Mouse (Mus musculus): ENCODE data around the gene Prr5l. TPM values are rescaled to one million over a fixed set of nuclear protein-coding genes. Genes with fewer than 3 reads are reported as not detected.

The Prr5l gene
- polyA plus RNA-seq, 1 experiment from 2014 or later = 15.5 TPM

DNA sequence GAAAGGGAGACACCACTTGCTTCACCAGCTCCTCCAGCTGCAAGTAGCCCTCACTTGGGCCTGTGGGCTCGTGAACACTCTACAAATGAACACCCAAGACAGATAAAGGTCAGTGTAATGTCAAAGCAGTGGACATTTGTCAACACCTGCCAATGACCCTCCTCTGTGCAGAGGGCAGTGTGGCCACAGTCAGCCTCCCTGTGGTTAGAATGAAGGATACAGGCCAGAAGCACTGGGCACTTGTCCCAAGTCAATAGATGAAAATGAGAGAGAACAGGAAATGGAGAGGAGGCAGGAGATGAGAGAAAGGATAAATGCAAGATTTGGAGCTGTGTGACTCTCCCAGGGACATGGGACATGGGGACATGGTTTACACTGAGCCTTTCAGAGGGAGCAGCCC is 153.4 kb downstream of the Prr5l start:
- no peak overlapping the region for H3K9ac ChIP-seq (replicated peaks)
- 0 out of 2 replicates have a peak, but pooled peaks cover 19% of the 10 kb centered on the region for H3K36me3 ChIP-seq
- H3K4me2 ChIP-seq (replicated peaks) = no peak overlapping the region
- H3K4me3 ChIP-seq = no peak overlapping the region
- WGBS = 79% methylated on average over 1 of the region's 1 CpGs
- H3K4me1 ChIP-seq = 0 out of 2 replicates have a peak, but pooled peaks cover under 1% of the 10 kb centered on the region
- H3K27me3 ChIP-seq = no peaks in the 10 kb centered on the region
- no peaks in the 10 kb centered on the region for H3K9me3 ChIP-seq
- no peak overlapping the region for H3K27ac ChIP-seq (replicated peaks)
- no peak for ATAC-seq (ENCODE audit: low FRiP score, low read depth)

DNA sequence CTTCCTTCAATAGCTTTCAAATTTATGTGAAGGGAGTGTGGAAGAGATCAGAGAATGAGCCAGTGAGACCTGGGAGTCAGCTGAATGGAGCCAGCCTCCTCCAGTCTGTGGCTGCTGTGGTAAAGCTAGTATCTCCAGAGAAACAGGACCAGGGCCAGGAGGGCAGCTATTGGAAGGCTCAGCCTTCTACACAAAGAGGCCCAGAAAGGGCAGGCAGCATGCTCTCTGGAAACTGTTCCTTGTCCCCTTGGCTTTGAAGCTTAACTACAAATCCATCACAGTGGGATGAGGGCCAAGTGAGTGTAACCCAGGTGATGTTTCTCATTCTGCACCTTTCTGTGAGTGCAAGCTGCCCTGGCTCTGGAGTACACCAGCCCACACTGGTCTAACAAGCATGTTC is 155.0 kb downstream of the Prr5l start:
- no peak for ATAC-seq (ENCODE audit: low FRiP score, low read depth)
- Histone ChIP-seq H3K4me3 (no peak overlapping the region), H3K36me3 (0 out of 2 replicates have a peak, but pooled peaks cover 11% of the 10 kb centered on the region), H3K27ac (replicated peaks) (no peak overlapping the region), H3K9ac (replicated peaks) (no peak overlapping the region), H3K4me2 (replicated peaks) (no peak overlapping the region), H3K9me3 (no peaks in the 10 kb centered on the region), H3K4me1 (peaks cover 18% of the 10 kb centered on the region), H3K27me3 (no peaks in the 10 kb centered on the region)

DNA sequence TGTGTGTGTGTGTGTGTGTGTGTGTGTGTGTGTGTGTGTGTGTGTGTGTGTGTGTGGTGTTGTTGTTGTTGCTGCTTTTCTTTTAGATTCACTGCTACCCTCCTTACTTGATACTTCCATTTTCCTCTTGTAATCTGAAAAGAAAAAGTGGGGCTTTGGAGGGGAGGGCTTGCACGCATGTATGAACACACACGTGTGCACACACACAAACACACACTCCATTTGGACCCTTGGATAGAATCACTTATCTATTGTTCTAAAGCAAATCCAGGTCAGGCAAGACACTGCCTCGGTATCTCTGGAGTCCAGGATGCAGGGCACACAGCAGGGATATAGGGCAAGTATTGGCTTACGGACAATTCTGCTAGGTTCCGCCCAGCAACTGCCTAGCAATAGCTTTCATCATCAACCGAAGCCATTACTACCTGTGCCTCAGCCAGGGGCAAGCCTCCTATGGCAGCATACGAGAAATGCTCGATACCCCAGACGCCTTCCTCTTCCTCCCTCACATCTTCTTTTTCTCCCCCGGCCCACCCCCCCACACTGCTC is 159.4 kb downstream of the Prr5l start:
- Histone ChIP-seq H3K4me2 (replicated peaks) (peak overlapping the region; percentile 23), H3K27me3 (no peaks in the 10 kb centered on the region), H3K4me1 (peaks cover 26% of the 10 kb centered on the region), H3K9me3 (no peaks in the 10 kb centered on the region), H3K4me3 (no peak overlapping the region), H3K9ac (replicated peaks) (0 out of 2 replicates have a peak overlapping the region, but pooled peaks have one; percentile 11), H3K36me3 (0 out of 2 replicates have a peak, but pooled peaks cover 6% of the 10 kb centered on the region), H3K27ac (replicated peaks) (peak overlapping the region; percentile 92)
- ATAC-seq (ENCODE audit: low FRiP score, low read depth) = peak; percentile 34
- 31% methylated on average over 10 of the region's 10 CpGs for WGBS

DNA sequence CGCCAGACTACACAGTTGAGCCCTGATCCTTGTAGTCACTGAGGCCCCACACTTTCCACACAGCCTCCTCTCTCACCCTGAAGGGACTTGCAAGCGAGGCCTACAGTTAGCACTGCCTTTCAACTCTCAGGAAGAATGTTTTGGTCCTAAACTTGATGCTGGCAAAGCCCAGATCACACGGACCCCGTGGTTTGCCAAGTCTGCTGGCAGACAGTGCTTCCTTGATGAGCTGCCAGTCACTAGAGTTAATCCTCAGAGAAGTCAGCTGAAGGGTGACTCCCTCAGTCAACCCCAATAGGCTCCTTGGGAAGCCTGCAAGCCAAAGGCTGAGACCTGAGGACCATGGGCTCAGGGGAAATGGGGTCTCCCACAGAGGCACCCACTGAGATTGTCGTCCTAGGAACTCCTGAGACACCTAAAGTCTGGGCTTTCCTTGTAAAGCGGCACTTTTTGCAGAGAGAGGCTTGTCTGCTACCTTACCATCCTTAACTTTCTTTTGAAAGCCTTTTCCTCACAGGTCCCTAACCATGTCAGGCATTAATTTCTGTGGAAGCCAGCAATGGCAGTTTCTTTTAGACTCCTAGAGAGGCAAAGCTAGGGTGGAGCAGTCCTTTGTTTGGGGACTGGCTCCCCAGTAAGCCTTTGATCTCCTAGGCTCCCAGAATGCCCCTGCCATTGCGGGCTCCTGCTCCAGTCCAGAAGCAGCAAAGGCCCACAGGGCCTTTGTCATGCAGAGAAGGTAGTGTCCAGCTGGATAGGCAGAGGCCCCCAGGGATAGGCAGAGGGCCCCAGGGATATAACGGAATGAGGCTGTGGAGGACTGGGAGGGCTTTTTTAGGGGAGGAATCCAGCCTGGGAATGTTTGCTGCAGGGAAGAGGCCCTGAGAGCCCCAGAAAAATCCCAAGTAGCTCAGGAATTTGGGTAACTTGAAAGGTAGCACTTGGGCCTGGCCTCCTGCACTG is 160.2 kb downstream of the Prr5l start:
- H3K9ac ChIP-seq (replicated peaks) = peak overlapping the region; percentile 11; the same call in 1 of the 2 replicates
- no peaks in the 10 kb centered on the region for H3K27me3 ChIP-seq
- 17% methylated on average over 8 of the region's 8 CpGs for WGBS
- H3K27ac ChIP-seq (replicated peaks) = peak overlapping the region; percentile 92
- no peak overlapping the region for H3K4me3 ChIP-seq
- peak overlapping the region; percentile 23 for H3K4me2 ChIP-seq (replicated peaks)
- peak; percentile 92 for ATAC-seq (ENCODE audit: low FRiP score, low read depth)
- H3K36me3 ChIP-seq = 0 out of 2 replicates have a peak, but pooled peaks cover under 1% of the 10 kb centered on the region
- H3K9me3 ChIP-seq = no peaks in the 10 kb centered on the region
- peaks cover 26% of the 10 kb centered on the region for H3K4me1 ChIP-seq

DNA sequence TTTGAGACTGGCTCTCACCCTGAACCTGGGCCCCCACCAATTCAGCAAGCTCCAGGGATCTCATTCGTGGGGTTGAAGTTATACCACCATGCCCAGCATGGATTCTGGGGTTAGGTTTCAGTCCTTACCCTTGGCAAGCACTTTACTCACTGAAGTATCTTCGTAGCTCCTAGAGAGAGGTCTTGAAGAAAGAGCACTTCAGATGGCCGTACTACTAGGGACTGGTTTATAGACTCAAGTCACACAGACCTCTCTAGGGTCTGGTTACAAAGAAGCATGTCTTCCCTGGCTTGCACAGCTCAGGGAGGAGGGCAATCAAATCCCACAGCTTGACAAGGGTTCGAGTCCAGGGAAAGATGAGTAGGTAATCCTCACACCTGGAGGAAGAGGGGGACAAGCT is 161.0 kb downstream of the Prr5l start:
- Histone ChIP-seq H3K9me3 (no peaks in the 10 kb centered on the region), H3K4me1 (peaks cover 26% of the 10 kb centered on the region), H3K27ac (replicated peaks) (peak overlapping the region; percentile 92), H3K36me3 (0 out of 2 replicates have a peak, but pooled peaks cover 7% of the 10 kb centered on the region), H3K9ac (replicated peaks) (no peak overlapping the region), H3K4me3 (no peak overlapping the region), H3K27me3 (no peaks in the 10 kb centered on the region), H3K4me2 (replicated peaks) (no peak overlapping the region)
- 83% methylated on average over 4 of the region's 4 CpGs for WGBS
- no peak for ATAC-seq (ENCODE audit: low FRiP score, low read depth)

DNA sequence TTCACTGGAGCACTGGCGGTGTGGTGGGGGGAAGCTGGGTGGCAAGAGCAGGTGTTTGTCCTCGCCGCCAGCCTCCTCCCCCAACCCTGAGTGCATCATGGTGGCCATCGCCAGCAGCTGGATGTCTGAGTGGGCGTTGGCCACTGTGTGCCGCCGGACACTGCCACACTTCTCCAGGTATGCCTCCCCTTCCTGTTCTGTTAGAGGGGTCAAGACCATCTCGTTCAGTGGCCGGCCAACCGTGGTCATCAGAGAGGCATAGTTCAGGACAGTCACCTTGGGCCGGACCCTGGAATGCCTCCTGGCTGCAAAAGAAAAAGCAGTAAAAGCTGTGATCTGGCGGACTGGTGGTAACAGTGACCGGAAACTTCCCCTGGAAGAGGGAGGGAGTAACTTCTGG is 165.7 kb downstream of the Prr5l start:
- Histone ChIP-seq H3K9ac (replicated peaks) (no peak overlapping the region), H3K27ac (replicated peaks) (no peak overlapping the region), H3K27me3 (no peaks in the 10 kb centered on the region), H3K36me3 (0 out of 2 replicates have a peak, but pooled peaks cover 14% of the 10 kb centered on the region), H3K4me1 (peaks cover 2% of the 10 kb centered on the region), H3K9me3 (no peaks in the 10 kb centered on the region), H3K4me3 (no peak overlapping the region), H3K4me2 (replicated peaks) (no peak overlapping the region)
- ATAC-seq (ENCODE audit: low FRiP score, low read depth) = 0 out of 2 replicates have a peak, but pooled peaks have one; percentile 27
- WGBS = 95% methylated on average over 13 of the region's 13 CpGs

DNA sequence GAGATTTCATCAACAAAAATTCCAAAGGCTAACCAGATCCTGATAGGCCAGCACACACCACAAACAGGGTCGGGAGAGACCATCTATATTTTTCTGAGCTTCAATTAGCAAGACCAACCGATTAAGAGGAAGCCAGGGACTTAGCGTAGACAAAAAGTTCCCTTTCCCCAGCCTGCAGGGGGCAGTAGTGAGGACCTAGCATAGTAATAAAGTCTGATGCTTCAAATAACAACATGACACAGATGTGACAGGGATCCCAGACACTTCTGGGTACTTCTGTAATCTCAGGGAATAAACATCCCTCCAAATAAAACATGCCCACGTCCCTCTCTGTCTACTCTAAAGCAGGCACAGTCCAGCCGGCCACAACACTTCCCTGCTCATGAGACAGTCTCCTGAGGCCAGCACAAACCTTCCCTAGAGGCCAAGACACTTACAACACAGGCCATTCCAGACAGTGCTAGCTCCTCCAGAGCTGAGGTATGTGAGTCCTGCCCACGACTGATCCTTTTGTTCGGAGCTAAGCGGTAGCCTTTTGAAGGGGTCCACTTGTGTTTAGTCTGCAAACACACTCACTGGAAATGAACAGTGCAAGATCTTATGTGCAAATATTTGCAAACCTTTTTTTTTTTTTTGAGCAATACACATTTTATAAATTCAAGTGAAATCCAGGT is 167.0 kb downstream of the Prr5l start:
- WGBS = 75% methylated on average over 8 of the region's 8 CpGs
- Histone ChIP-seq H3K36me3 (0 out of 2 replicates have a peak, but pooled peaks cover 14% of the 10 kb centered on the region), H3K4me2 (replicated peaks) (no peak overlapping the region), H3K4me3 (no peak overlapping the region), H3K9me3 (no peaks in the 10 kb centered on the region), H3K27me3 (no peaks in the 10 kb centered on the region), H3K27ac (replicated peaks) (no peak overlapping the region), H3K4me1 (no peaks in the 10 kb centered on the region), H3K9ac (replicated peaks) (no peak overlapping the region)
- no peak for ATAC-seq (ENCODE audit: low FRiP score, low read depth)

DNA sequence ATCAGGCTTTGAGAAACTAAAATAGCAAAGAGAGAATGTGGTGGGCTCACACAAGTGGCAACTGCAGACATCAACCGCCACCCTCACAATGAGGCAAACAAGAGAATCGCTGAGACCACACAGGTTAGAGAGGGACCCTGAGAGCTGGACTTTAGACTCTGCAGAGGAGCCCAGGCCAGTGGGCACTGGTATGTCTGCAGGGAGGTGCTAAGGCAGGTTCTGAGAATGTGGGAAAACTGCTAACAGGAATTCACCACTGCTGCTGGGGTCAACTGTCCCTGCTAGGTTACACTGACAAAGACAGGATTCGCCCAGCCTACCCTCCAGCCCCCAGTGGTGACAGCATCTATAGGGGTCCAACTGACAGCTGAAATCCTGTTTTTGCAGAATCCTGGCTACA is 171.2 kb downstream of the Prr5l start:
- peaks cover 5% of the 10 kb centered on the region for H3K27me3 ChIP-seq
- 0 out of 2 replicates have a peak, but pooled peaks cover 5% of the 10 kb centered on the region for H3K36me3 ChIP-seq
- no peak overlapping the region for H3K4me2 ChIP-seq (replicated peaks)
- ATAC-seq (ENCODE audit: low FRiP score, low read depth) = no peak
- no peak overlapping the region for H3K27ac ChIP-seq (replicated peaks)
- 89% methylated on average over 3 of the region's 3 CpGs for WGBS
- H3K9ac ChIP-seq (replicated peaks) = no peak overlapping the region
- no peak overlapping the region for H3K4me3 ChIP-seq
- peaks cover 6% of the 10 kb centered on the region; the same call in 1 of the 2 replicates for H3K4me1 ChIP-seq
- H3K9me3 ChIP-seq = no peaks in the 10 kb centered on the region

DNA sequence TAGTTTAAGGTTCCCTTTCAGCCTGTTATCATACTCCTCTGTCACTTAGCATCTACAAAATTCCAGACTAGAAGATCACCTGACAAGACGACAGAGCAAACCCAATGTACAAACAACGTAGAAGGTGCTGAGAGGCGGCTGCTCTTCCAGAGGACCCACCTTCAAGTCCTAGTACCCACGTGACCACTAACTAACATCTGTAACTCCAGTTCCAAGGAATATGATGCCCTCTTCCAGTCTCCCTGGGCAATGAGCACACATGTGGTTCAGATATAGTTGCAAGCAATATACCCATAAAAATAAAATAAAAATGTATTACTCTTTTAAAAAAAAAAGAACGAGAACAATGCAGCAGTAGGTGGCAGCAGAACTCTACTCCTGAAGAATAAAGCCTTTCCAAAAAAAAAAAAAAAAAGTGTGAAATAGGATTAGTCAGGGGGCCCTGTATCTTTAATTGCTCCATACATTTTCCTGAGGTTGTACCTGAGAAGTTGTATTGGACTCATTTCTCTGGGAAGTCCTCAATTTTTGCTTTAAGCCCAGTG is 176.8 kb downstream of the Prr5l start:
- peaks cover 10% of the 10 kb centered on the region; the same call in 1 of the 2 replicates for H3K4me1 ChIP-seq
- 47% methylated on average over 5 of the region's 5 CpGs for WGBS

DNA sequence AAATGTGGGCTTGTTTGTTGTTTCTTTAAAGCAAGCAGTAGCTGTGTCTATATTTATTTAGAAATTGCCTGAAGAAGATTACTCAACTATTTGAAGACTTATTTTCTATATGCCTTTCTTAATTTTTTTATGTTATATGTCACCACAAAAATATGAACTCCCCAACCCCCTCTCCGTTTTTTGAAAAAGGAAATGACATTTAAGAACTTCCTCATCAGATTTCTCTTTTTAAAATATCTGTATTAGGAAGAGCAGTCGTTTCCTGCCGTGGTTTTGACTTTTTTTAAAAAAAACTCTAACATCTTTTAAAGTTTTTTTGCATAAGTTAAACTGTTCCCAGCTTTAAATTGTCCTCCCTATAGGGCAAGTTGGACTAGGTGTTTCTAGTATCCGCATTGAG is 183.5 kb downstream of the Prr5l start:
- Histone ChIP-seq H3K9me3 (no peaks in the 10 kb centered on the region), H3K36me3 (peaks cover 44% of the 10 kb centered on the region), H3K9ac (replicated peaks) (no peak overlapping the region), H3K4me2 (replicated peaks) (no peak overlapping the region), H3K27me3 (no peaks in the 10 kb centered on the region), H3K4me1 (no peaks in the 10 kb centered on the region), H3K4me3 (no peak overlapping the region), H3K27ac (replicated peaks) (no peak overlapping the region)
- WGBS = 93% methylated on average over 4 of the region's 4 CpGs
- ATAC-seq (ENCODE audit: low FRiP score, low read depth) = no peak

More for the DNA sequence above, 176.8 kb downstream of the Prr5l start:
- Histone ChIP-seq H3K4me2 (replicated peaks) (no peak overlapping the region), H3K27me3 (peaks cover 5% of the 10 kb centered on the region), H3K9me3 (no peaks in the 10 kb centered on the region), H3K9ac (replicated peaks) (no peak overlapping the region), H3K27ac (replicated peaks) (no peak overlapping the region), H3K4me3 (no peak overlapping the region), H3K36me3 (no peaks in the 10 kb centered on the region)
- peak; percentile 34; the same call in 1 of the 2 replicates for ATAC-seq (ENCODE audit: low FRiP score, low read depth)

DNA sequence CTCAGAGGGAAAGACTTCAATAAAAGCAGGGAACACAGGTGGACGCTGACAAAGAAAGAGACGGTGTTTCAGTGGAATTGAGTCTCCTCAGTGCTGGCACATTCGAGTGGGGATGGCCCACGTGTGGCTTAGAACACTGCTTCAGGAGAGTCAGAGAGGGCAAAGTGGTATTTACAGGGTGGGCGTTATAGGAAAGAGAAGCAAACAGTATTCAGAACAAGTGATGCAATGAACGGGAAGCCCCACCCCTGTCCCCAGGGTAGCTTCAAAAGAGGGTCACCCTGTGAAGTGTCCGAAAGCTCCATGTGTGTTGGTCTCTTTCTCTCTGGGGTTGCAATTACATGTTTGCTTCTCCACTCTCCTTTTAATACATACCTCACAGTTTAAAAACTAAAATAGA is 187.2 kb downstream of the Prr5l start:
- Histone ChIP-seq H3K4me3 (no peak overlapping the region), H3K27me3 (no peaks in the 10 kb centered on the region), H3K4me2 (replicated peaks) (no peak overlapping the region), H3K4me1 (no peaks in the 10 kb centered on the region), H3K9me3 (no peaks in the 10 kb centered on the region), H3K27ac (replicated peaks) (no peak overlapping the region), H3K9ac (replicated peaks) (no peak overlapping the region), H3K36me3 (peaks cover 67% of the 10 kb centered on the region)
- 84% methylated on average over 7 of the region's 7 CpGs for WGBS
- no peak for ATAC-seq (ENCODE audit: low FRiP score, low read depth)

All from midbrain, embryonic 12.5 days (tissue).